Mouse (Mus musculus) bone marrow, adult 2 months (tissue): ENCODE results near the gene Fcgr2b.
"Not testable (repeated sequence)": the region's sequence is repeated elsewhere in the genome, so short reads cannot be mapped to it uniquely, and the experiment has no call there.

ENCODE experiments used
- CTCF ChIP-seq: fragments of 200-500 bp; IDR thresholded peaks from 2 replicates; pipeline ENCODE4 v1.5.1; 2011; ENCODE audit warnings: low read length, control low read depth; ENCODE audit not compliant: control insufficient read depth, insufficient read depth
- POLR2A ChIP-seq: fragments of 200-500 bp; IDR thresholded peaks from 2 replicates; pipeline ENCODE4 v1.6.1; 2011; ENCODE audit warnings: low read depth, mild to moderate bottlenecking, control low read depth, low read length, borderline replicate concordance; ENCODE audit not compliant: control insufficient read depth

GRCm38 (mm10) chr1:170944908-170945307, 31.4 kb downstream of the Fcgr2b start:
- TF ChIP-seq CTCF, POLR2A: not testable (repeated sequence)
